Mouse (Mus musculus) small intestine, adult 2 months (tissue): ENCODE results near the gene Glt28d2.

Source experiments
- CTCF ChIP-seq: fragments of 200-500 bp; IDR thresholded peaks from 2 replicates; pipeline ENCODE4 v1.5.1; 2012; ENCODE audit warnings: low read depth, mild to moderate bottlenecking, control low read depth, inconsistent platforms, low read length, moderate library complexity, mixed read lengths; ENCODE audit not compliant: insufficient replicate concordance, insufficient read length; ENCODE audit errors: extremely low read depth
- POLR2A ChIP-seq: fragments of 200-500 bp; IDR thresholded peaks from 2 replicates; pipeline ENCODE4 v1.6.1; 2012; ENCODE audit warnings: low read depth, mild to moderate bottlenecking, control low read depth, inconsistent platforms, low read length, moderate library complexity

- TF ChIP-seq CTCF = no peak
- no peak for TF ChIP-seq POLR2A
These were observed 36.0 kb upstream of the Glt28d2 start for GRCm38 (mm10) chr3:85923343-85923742.
